Mouse (Mus musculus) spleen, postnatal 10 days (tissue): ENCODE measurements at regions not wholly inside any gene's neighbourhood (a gene's known extent, or its start where the extent isn't known, plus 50 kb on each side); places are given as distances from the start of the nearest gene placed in this dataset.

Experiments
- DNase-seq, 2 experiments: peaks; one replicate each; pipeline ENCODE4 v3.0.0; 2021 to 2022; ENCODE audit warnings: low spot score in 2 of 2

DNA sequence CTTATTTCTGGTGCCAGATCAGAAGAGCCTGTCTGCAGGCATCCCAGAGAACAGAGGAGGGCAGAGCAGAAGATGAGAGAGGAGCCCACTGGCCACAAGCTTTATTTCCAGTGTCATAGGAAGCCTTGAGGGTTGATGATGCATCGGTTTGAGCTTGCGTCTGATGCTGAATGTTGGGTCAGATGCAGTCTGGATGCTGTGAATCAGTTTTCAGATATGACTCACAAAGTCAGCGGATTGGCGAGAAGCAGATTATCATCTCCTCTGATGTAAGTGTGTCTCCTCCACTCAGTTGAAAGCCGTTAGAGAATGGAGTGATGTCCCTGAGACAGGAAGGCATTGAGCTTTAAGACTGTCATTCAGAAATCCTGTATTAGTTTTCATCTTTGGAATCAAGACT is 197.3 kb upstream of the Gm6793 start:
- DNase-seq, result no peak

DNA sequence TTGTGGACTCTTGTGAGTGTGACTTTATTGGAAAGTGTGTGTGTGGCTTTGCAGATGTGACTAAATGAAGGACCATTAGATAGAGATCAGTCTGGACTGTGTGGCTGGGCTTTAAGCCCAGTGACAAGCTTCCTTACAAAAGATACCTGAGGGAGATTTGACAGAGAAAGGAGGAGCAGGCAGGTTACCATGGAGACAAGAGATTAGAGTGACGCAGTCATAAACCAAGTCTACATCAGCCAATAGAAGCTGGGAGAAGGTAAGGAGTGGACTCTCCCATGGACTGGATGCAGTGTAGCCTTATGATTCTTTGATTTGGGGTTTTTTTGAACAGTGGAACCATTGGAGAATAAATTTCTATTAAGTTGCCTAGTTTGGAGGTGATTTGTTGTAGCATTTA is 181.6 kb upstream of the Gm6793 start:
- DNase-seq, result no peak

DNA sequence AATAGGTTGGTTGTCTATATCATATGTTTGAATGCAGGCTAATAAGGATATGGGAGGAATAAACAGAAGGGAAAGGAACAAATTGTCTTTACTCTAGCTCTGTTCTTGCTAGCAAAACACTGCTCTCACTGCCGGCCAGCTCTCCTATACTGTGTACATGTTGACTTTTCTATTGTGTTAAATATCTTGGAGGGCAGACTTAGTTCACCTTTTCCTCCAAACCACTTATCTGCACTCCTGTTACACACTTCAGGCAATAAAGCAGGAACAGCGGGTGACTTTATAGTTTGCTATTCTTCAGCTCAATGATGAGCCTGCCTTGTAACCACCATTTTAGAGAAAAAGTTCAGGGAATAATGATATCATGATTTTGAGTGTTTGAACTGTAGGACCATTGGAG is 181.0 kb upstream of the Gm6793 start:
- DNase-seq, result no peak

DNA sequence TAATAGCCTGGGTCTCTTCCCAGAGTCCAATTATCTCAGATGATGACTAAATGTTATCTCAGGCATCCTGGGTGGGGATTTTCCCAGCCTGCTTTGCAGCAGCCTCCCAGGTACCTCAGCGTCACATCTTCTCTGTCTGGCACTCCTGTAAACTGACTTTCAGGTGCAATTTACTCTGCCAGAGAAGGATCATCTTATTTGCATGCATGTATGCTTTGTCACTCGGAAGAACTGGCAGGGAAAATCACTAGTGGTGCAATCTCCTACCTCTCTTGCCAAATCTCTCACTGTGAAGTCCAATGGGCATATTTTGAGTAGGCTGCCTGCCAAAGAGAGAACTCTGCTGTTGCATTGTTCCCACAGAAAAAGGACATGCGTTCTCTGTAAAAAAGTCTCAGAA is 177.0 kb upstream of the Gm6793 start:
- DNase-seq, result no peak

DNA sequence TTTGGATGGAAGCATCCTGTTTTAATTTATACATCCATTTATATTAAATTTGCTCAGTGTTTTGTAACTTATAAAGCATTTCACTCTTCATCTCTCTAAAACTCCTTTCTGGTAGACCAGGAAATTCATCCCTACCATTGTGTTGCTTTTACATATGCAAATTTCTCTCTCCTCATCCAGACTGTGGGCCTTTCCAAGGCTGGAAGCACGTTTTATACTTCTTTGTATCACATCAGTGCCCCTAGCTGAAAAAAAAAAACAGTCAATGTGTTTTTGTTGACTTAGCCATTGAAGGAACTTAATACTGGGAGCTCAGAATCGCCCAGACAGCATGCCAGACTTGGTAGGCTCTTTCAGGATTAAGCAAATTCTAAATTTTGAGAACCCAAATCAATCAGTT is 174.9 kb upstream of the Gm6793 start:
- no peak for DNase-seq

DNA sequence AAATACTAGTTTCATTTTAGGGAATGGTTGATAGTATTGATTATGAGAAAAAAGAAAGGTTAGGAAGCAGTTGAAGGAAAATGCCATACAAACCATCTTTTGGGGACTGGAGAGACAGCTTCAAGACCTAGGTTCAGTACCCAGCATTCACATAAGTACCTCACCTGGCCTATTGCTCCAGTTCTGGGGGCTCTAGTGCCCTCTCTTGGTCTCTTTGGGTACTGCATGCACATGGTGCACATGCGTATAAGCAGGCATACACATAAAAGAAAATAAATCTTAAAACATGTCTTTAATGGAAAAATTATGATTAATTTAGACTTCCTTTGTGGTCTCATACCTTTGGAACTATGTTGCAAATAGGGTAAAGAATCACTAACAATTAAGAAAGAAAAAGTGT is 155.3 kb upstream of the Gm6793 start:
- no peak for DNase-seq

DNA sequence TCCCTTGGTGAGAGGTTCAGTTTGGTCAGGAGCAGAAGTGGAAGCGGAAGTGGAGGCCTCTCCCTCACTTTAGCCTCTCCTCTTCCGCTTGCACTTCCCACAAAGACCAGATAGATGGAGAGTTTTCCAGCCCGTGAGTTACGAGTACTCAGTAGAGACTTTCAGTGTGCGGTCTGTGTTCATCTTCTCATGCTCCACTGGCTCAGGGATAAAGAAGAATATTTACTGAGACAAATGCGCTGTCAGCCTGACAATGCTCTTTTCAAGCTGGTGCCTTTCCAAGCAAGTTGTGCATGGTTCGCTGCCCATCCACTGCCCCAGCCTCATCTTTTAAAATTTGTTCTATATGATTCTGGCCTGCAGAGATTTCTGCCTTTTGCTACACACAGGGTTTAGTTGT is 141.8 kb upstream of the Gm6793 start:
- no peak for DNase-seq

DNA sequence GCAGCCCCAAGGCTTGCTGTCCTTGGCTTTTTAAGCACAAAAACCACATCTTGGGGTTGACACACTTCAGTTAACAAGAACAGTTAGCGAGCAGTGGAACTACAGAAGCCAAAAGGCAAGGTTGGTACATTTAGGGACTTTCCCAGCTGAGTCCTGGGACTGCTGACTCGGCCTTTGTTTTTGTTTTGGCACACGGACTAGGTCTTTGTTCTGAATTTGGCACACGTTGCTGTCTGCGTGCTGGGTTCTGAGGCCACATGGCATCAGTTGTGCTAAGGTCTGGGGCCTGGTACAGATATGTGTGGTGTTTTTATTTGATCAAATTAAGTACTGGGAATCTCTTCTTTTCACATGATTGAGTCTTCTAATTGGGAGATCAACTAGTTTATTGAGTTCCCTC is 124.1 kb upstream of the Gm6793 start:
- DNase-seq, result no peak

DNA sequence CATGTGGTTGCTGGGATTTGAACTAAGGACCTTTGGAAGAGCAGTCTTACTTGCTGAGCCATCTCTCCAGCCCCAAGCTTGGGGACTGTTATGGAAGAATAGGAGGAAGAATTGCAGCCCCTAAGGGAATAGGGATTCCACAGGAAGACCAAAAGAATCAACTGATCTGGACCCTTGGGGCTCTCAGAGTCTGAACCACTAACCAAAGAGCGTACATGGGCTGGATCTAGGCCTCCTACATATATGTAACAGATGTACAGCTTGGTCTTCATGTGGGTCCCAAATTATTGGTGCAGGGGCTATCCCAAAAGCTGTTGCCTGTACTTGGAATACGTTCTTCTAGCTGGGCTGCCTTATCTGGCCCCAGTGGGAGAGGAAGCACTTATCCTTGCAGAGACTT is 115.4 kb upstream of the Gm6793 start:
- DNase-seq, result no peak

DNA sequence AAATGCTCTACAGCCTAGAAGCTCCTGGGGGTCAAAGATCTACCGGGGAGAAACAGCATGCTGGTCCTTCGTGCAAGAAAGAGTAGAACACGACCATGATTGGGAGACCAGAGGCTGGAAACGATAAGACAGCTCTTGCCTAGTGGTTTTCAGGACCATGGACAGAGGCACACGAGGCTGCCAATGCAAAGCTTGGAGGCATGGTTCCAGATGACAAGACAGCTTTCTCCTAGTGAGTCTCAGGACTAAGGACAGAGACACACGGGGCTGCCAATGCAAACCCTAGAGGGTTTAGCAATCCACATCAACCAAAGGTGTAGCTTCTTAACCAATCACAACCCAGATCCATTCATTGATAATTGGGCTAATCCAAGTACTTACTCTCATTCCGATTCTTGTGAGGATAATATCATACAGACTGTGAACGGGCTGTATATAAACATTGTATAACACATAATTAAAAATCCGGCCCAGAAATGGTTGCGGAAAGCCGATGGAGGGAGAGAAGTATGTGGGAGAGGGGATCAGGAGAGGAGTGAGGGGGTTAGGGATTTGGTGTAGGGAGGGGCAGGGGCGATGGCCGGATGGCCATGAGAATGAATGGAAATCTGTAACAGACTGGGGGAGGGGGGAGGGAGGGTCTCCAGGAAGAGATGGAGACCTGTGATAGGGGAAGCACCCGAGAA is 114.1 kb upstream of the Gm6793 start:
- peak in 1 of 2 experiments; percentile 14 for DNase-seq

DNA sequence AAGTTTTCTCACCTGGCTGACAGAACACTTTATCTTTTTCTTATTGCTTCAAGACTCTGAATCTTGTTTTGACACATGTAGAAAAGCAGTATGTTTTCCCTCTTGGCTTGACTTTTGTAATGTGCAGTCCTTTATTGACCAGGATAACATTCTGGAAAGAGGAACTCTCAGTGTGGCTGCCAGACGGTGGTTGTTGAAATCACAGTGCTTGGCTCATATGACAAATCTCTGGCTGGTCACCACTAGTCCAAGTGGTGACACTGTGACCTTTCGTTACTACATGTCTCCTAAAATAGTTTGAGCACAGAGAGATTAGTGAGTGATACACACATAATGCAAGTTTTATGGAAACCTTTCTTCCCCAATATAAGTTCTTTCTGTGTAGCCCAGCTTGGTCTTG is 97.1 kb upstream of the Gm6793 start:
- DNase-seq, result no peak

DNA sequence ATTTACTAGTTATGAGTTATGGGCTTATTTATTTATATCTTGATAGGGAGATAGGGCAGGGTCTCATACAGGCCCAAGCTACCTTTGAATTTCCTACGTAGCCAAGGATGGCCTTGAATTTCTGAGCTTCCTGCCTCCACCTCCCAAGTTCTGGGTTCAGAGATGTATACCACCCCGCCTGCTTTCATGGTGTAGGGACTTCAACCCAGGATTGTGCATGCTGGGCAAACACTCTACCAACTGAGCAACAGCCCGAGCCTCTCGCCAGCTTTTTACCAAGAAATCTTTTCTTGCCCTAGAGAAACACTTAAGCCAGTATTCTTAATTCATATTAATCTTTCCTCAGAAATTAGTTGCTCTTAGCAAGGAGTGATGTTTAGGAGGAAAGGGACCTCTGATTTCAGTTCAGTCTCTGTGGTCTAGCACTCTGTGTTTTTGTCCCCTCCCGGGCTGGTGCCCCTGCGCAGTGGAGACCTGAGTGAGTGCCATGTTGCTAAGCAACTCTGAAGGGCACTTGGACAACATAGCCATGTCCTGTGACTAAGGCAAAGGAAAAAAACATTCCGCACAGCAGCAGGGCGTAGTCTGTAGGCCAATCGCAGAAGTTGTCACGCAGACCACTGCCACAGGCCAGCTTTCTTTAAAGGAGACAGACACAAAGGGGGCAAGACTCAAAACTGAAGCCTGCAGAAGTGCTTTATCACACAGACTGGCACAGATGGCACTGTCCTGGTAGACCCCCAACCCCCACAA is 83.2 kb upstream of the Gm6793 start:
- DNase-seq, result no peak

DNA sequence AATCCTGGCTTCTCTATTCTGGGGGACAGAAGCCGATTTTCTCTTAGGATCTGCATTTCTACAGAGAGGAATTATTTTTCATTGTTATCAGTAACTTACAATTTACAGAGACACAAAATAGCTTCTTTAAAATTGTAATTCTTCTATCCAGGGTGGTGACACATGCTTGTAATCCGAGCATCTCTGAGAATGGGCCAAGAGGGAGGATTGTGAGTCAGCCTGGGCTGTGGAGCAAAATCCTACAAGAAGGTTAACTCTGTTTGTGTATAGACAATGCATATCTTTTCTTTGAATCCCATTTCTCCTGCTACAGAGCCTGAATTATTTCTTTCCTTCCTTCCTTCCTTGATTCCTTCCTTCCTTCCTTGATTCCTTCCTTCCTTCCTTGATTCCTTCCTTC is 80.0 kb upstream of the Gm6793 start:
- no peak for DNase-seq

DNA sequence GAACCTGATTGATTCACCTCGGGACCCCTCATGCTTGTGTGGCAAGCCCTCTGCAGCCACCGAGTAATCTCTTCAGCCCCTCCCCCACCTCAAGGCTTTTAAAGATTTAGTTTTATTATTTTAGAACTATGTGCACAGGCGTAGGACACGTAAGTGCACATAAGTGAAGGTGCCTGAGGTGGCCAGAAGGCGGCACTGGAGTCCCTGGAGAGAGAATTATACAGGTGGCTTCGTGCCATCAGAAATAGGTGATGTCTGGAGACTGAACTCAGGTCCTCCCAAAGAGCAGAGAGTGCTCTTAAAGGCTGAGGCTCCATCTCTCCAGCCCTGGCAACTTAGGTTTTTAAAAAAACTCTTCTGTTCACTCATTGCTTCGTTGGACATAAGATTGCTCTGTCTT is 78.7 kb upstream of the Gm6793 start:
- no peak for DNase-seq

DNA sequence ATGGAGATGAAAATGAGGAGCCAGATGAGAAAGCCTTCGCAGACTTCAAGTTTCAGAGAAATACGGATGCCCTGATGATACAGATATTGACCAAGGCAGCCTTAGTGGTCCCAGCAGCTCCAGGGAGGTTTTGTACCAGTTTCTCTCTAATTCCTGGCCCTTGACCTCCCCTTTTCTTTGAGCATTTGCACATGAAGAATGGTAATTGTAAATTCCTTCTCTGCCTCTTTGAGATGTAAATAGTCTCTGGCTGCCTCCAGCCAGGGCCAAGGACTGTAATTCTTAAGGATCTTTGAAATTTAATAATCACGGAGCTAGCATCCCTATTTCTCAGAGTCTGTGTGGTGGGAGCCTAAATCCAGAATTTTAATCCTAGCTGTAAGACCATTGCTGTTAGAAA is 78.0 kb upstream of the Gm6793 start:
- DNase-seq, result no peak

DNA sequence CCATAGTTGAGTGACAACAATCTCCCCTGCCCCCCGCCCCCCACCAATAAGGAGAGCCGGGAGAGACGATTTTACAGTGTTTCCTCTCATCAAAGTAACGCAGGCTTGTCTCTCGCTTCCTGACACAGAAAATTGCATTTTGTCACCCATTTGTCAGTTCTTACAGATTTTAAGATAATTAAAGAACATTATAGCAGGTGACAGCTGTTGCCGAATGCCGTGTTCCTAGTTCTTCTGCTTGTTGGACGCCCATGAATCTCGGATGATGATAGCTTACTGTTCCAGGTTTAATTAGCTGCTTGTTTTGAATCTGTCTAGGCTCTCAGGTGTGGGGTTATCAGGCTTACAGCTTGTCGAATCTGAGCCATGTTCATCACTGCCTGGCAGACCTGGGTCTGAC is 63.8 kb upstream of the Gm6793 start:
- DNase-seq, result no peak

DNA sequence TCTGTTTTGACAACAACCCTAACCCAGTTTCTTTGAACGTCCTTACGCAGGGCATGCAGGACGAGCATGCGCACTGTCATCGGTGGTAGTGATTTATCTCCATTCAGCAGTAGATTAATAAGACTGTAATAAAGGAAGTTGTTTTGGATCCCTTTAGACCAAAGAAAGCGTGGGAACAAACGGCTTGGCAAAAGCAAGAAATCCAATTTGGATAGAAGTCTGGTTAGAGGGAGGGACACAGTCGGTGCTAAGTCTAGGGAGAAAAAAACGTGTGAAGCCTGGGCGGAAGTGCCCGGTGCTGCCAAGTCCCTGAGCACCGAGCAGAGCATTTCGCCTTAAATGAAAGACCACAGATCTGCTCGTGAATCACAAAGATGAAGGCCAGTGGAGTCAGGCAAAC is 57.4 kb upstream of the Gm6793 start:
- no peak for DNase-seq

DNA sequence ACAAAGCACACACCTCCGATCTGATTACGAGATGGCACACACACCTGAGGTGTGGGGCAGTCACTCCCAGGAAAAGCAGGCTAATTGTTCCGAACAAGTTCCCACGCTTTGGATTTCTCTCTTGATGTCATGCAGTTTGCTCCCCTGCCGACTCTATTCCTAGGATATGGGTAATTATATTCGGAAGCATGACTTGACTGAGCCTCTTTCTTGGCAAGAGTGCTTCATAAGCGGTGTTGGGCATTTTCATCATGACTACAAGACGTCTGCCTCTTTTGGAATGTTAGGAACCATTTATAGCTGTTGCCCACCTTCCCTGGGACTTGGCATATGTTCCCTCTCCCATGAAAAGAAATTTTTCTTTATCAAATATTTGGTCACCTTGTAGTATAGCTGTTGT is 55.4 kb upstream of the Gm6793 start:
- DNase-seq, result no peak
